Mouse (Mus musculus) CH12.LX (cell line): Measurements from ENCODE around the gene Igf1r. TPM values are rescaled to one million over a fixed set of nuclear protein-coding genes. Genes with fewer than 3 reads are reported as not detected.

Experiments
- DNase-seq: peaks from one replicate; pipeline ENCODE4 v3.0.0-alpha.2; 2013; ENCODE audit errors: extremely low read depth
- H3K27ac ChIP-seq: 2 replicates; pipeline ENCODE4 v1.5.1; 2012; ENCODE audit warnings: low read depth, mild to moderate bottlenecking, control low read depth, moderate library complexity; ENCODE audit not compliant: insufficient read depth
- H3K27me3 ChIP-seq: replicated peaks from 2 replicates; pipeline ENCODE3; 2012; ENCODE audit warnings: inconsistent platforms
- H3K36me3 ChIP-seq, 2 experiments: replicated peaks in 1 of 2; 2 replicates each; pipeline versions ENCODE3 to v1.6.1; 2012; ENCODE audit warnings: inconsistent platforms in 1 of 2, low read length in 1 of 2, mild to moderate bottlenecking in 1 of 2, mixed read lengths in 1 of 2, moderate library complexity in 1 of 2; ENCODE audit not compliant: control insufficient read depth in 1 of 2, insufficient read depth in 1 of 2
- H3K4me1 ChIP-seq, 2 experiments: 2 replicates each; pipeline ENCODE4 v1.6.1; 2012; ENCODE audit warnings: inconsistent platforms in 1 of 2, moderate library complexity in 1 of 2; ENCODE audit not compliant: insufficient read depth in 2 of 2, control insufficient read depth in 1 of 2
- H3K4me2 ChIP-seq: 2 replicates; pipeline ENCODE4 v1.6.1; 2012; ENCODE audit warnings: low read depth, mild to moderate bottlenecking, control low read depth; ENCODE audit not compliant: poor library complexity, insufficient read depth, severe bottlenecking
- H3K4me3 ChIP-seq, 3 experiments: fragments of 150-350 bp in 1 of 3; sonication (generic) in 1 of 3; replicated peaks in 1 of 3; 2 replicates each; pipeline versions ENCODE3 to v1.5.1; 2011 to 2012; ENCODE audit warnings: low read depth in 2 of 3, low read length in 2 of 3, mild to moderate bottlenecking in 2 of 3, moderate library complexity in 2 of 3, control low read depth in 1 of 3, improper control_type of control experiment in 1 of 3, inconsistent platforms in 1 of 3, mixed read lengths in 1 of 3; ENCODE audit not compliant: poor library complexity in 1 of 3
- H3K79me2 ChIP-seq: replicated peaks from 2 replicates; pipeline ENCODE4 v1.6.1; 2012; ENCODE audit warnings: mild to moderate bottlenecking, moderate library complexity; ENCODE audit not compliant: control insufficient read depth, poor library complexity, insufficient read depth, severe bottlenecking; ENCODE audit errors: extremely low read depth
- H3K9ac ChIP-seq: 2 replicates; pipeline ENCODE4 v1.6.1; 2012; ENCODE audit warnings: low read depth, mild to moderate bottlenecking, control low read depth, moderate library complexity; ENCODE audit not compliant: insufficient read depth
- H3K9me3 ChIP-seq: replicated peaks from 2 replicates; pipeline ENCODE3; 2012; ENCODE audit warnings: low read length, inconsistent platforms, mixed read lengths
- BHLHE40 ChIP-seq: IDR thresholded peaks from 2 replicates; pipeline ENCODE4 v1.6.1; 2011; ENCODE audit warnings: mild to moderate bottlenecking, low read depth, low read length, improper control_type of control experiment
- CHD1 ChIP-seq: IDR thresholded peaks from 2 replicates; pipeline ENCODE4 v1.6.1; 2012; ENCODE audit warnings: low read depth, low read length, improper control_type of control experiment, inconsistent platforms
- CHD2 ChIP-seq: IDR thresholded peaks from 2 replicates; pipeline ENCODE4 v1.6.1; 2011; ENCODE audit warnings: low read length, improper control_type of control experiment
- E2F4 ChIP-seq: IDR thresholded peaks from 2 replicates; pipeline ENCODE4 v1.6.1; 2011; ENCODE audit warnings: low read depth, low read length, improper control_type of control experiment; ENCODE audit not compliant: insufficient replicate concordance
- ELF1 ChIP-seq: IDR thresholded peaks from 2 replicates; pipeline ENCODE4 v1.6.1; 2014; ENCODE audit warnings: low read depth, mild to moderate bottlenecking, inconsistent platforms, low read length, improper control_type of control experiment
- EP300 ChIP-seq: IDR thresholded peaks from 2 replicates; pipeline ENCODE4 v1.6.1; 2011; ENCODE audit warnings: low read length, improper control_type of control experiment
- ETS1 ChIP-seq: conservative IDR thresholded peaks from 2 replicates; pipeline ENCODE4 v1.6.1; 2012; ENCODE audit warnings: low read depth, mild to moderate bottlenecking, inconsistent platforms, low read length, improper control_type of control experiment, moderate library complexity
- JUN ChIP-seq: IDR thresholded peaks from 2 replicates; pipeline ENCODE4 v1.6.1; 2011; ENCODE audit warnings: low read depth, mild to moderate bottlenecking, low read length, improper control_type of control experiment, moderate library complexity; ENCODE audit not compliant: insufficient read depth
- JUND ChIP-seq: conservative IDR thresholded peaks from 2 replicates; pipeline ENCODE4 v1.6.1; 2011; ENCODE audit warnings: low read depth, low read length, improper control_type of control experiment
- KAT2A ChIP-seq: IDR thresholded peaks from 2 replicates; pipeline ENCODE4 v1.6.1; 2012; ENCODE audit warnings: low read length, improper control_type of control experiment, inconsistent platforms; ENCODE audit not compliant: insufficient replicate concordance
- MAX ChIP-seq: IDR thresholded peaks from 2 replicates; pipeline ENCODE4 v1.6.1; 2011; ENCODE audit warnings: low read length, improper control_type of control experiment
- MAZ ChIP-seq: IDR thresholded peaks from 2 replicates; pipeline ENCODE4 v1.6.1; 2012; ENCODE audit warnings: low read depth, mild to moderate bottlenecking, inconsistent platforms, low read length, improper control_type of control experiment, moderate library complexity
- MYC ChIP-seq: IDR thresholded peaks from 2 replicates; pipeline ENCODE4 v1.6.1; 2011; ENCODE audit warnings: low read depth, mild to moderate bottlenecking, improper control_type of control experiment, low read length
- NELFE ChIP-seq: IDR thresholded peaks from 2 replicates; pipeline ENCODE4 v1.6.1; 2011; ENCODE audit warnings: low read depth, low read length, improper control_type of control experiment
- PAX5 ChIP-seq: IDR thresholded peaks from 2 replicates; pipeline ENCODE4 v1.6.1; 2012; ENCODE audit warnings: low read length, inconsistent platforms, mixed read lengths
- POLR2AphosphoS2 ChIP-seq: IDR thresholded peaks from 2 replicates; pipeline ENCODE4 v1.6.1; 2011; ENCODE audit warnings: low read depth, low read length, improper control_type of control experiment
- RAD21 ChIP-seq: IDR thresholded peaks from 2 replicates; pipeline ENCODE4 v1.6.1; 2011; ENCODE audit warnings: low read depth, mild to moderate bottlenecking, low read length, improper control_type of control experiment, moderate library complexity
- SIN3A ChIP-seq: IDR thresholded peaks from 2 replicates; pipeline ENCODE4 v1.6.1; 2012; ENCODE audit warnings: low read length, improper control_type of control experiment, inconsistent platforms
- TBP ChIP-seq: conservative IDR thresholded peaks from 2 replicates; pipeline ENCODE4 v1.6.1; 2011; ENCODE audit warnings: low read depth, low read length, improper control_type of control experiment
- UBTF ChIP-seq: IDR thresholded peaks from 2 replicates; pipeline ENCODE4 v1.6.1; 2012; ENCODE audit warnings: low read depth, mild to moderate bottlenecking, inconsistent platforms, low read length, improper control_type of control experiment, moderate library complexity
- USF1 ChIP-seq: IDR thresholded peaks from 2 replicates; pipeline ENCODE4 v1.6.1; 2014; ENCODE audit warnings: low read depth, mild to moderate bottlenecking, inconsistent platforms, low read length, improper control_type of control experiment
- USF2 ChIP-seq: conservative IDR thresholded peaks from 2 replicates; pipeline ENCODE4 v1.6.1; 2011; ENCODE audit warnings: low read depth, low read length, improper control_type of control experiment
- ZC3H11A ChIP-seq: IDR thresholded peaks from 2 replicates; pipeline ENCODE4 v1.6.1; 2012; ENCODE audit warnings: low read depth, mild to moderate bottlenecking, inconsistent platforms, low read length, improper control_type of control experiment
- ZKSCAN1 ChIP-seq: IDR thresholded peaks from 2 replicates; pipeline ENCODE4 v1.6.1; 2012; ENCODE audit warnings: low read depth, inconsistent platforms, low read length, improper control_type of control experiment, borderline replicate concordance
- dilution Hi-C: fragments of 300-500 bp; cut with MboI; formaldehyde crosslinking; loops from 2 replicates; pipeline ENCODE4 v1.14.3; 2020; ENCODE audit warnings: low sequenced_read_pairs; ENCODE audit not compliant: extremely low pct_unique_long_range_greater_than_20kb, extremely low pct_ligation_motif_present
- in situ Hi-C: fragments of 300-500 bp; cut with MboI; formaldehyde crosslinking; loops from 3 replicates; pipeline ENCODE4 v1.14.3; 2019; ENCODE audit warnings: low sequenced_read_pairs, low pct_ligation_motif_present, low pct_unique_long_range_greater_than_20kb, mixed read lengths
- polyA plus RNA-seq: library from polyadenylated mRNA; unstranded; fragments of >175 nt; gene quantifications from 2 replicates; pipeline ENCODE4 v1.2.1, GENCODE M21; 2012; ENCODE audit warnings: low read depth; ENCODE audit not compliant: insufficient read length
- total RNA-seq, 2 experiments: library from RNA; depleted of rRNA; stranded (reverse); fragments of 300-350 nt in 1 of 2; fragments of >200 nt in 1 of 2; gene quantifications; 2 replicates each; pipeline ENCODE4 v1.2.3; 2012 to 2014

Igf1r gene
- total and polyA plus RNA-seq, 3 experiments = 0.19 to 1.6 (median 0.29) TPM

GRCm38 (mm10) chr7:68130950-68131580, 178.4 kb downstream of the Igf1r start:
- H3K27ac ChIP-seq = no peak overlapping the region
- H3K4me2 ChIP-seq = no peak overlapping the region
- no peak overlapping the region for H3K4me3 ChIP-seq
- H3K4me1 ChIP-seq = peaks cover 10 to 26% of the 10 kb centered on the region in 2 experiments
- H3K27me3 ChIP-seq = peaks cover 5% of the 10 kb centered on the region
- no peaks in the 10 kb centered on the region for H3K36me3 ChIP-seq
- no peak for TF ChIP-seq CHD1
- no peak for TF ChIP-seq JUN
- TF ChIP-seq BHLHE40 = no peak
- TF ChIP-seq MAZ = no peak
- no peak for TF ChIP-seq ZKSCAN1
- TF ChIP-seq JUND = no peak
- no peak for TF ChIP-seq RAD21
- TF ChIP-seq SIN3A = no peak
- TF ChIP-seq POLR2AphosphoS2 = no peak
- no peak for TF ChIP-seq MYC
- no peak for TF ChIP-seq NELFE
- no peak for TF ChIP-seq TBP
- TF ChIP-seq PAX5 = no peak
- TF ChIP-seq ELF1 = no peak
- TF ChIP-seq ZC3H11A = no peak
- no peak for TF ChIP-seq KAT2A
- TF ChIP-seq USF2 = no peak
- no peak for TF ChIP-seq MAX
- no peak overlapping the region for H3K9ac ChIP-seq
- no peaks in the 10 kb centered on the region for H3K9me3 ChIP-seq
- dilution Hi-C loops = no loop called here
- DNase-seq = no peak
- H3K79me2 ChIP-seq = no peaks in the 10 kb centered on the region
- in situ Hi-C loops = loop anchor here (5.0 to 25.0 kb wide), 4 partner anchors 174 to 444 kb away; no protein-coding TSS in a partner anchor

GRCm38 (mm10) chr7:68133679-68134078, 181.1 kb downstream of the Igf1r start:
- in situ Hi-C loops = loop anchor here (5.0 to 25.0 kb wide), 4 partner anchors 171 to 446 kb away; no protein-coding TSS in a partner anchor
- Histone ChIP-seq H3K27ac (no peak overlapping the region), H3K9ac (no peak overlapping the region), H3K27me3 (peaks cover 5% of the 10 kb centered on the region), H3K4me3 (no peak overlapping the region), H3K36me3 (no peaks in the 10 kb centered on the region), H3K79me2 (no peaks in the 10 kb centered on the region), H3K9me3 (no peaks in the 10 kb centered on the region), H3K4me2 (no peak overlapping the region), H3K4me1 (peaks cover 0 to 8% of the 10 kb centered on the region in 2 experiments; a peak in 2 of 4 replicates)
- dilution Hi-C loops = no loop called here
- DNase-seq = no peak
- TF ChIP-seq CHD1 = no peak
- TF ChIP-seq ETS1 = no peak
- TF ChIP-seq E2F4 = no peak
- no peak for TF ChIP-seq EP300
- TF ChIP-seq UBTF = no peak
- TF ChIP-seq NELFE = no peak
- no peak for TF ChIP-seq TBP
- no peak for TF ChIP-seq CHD2
- TF ChIP-seq JUN = no peak
- TF ChIP-seq BHLHE40 = no peak
- no peak for TF ChIP-seq USF1
- TF ChIP-seq MAX = no peak
